8 mouse cellular contexts compared by ENCODE assay signal in the genomic region with DNA sequence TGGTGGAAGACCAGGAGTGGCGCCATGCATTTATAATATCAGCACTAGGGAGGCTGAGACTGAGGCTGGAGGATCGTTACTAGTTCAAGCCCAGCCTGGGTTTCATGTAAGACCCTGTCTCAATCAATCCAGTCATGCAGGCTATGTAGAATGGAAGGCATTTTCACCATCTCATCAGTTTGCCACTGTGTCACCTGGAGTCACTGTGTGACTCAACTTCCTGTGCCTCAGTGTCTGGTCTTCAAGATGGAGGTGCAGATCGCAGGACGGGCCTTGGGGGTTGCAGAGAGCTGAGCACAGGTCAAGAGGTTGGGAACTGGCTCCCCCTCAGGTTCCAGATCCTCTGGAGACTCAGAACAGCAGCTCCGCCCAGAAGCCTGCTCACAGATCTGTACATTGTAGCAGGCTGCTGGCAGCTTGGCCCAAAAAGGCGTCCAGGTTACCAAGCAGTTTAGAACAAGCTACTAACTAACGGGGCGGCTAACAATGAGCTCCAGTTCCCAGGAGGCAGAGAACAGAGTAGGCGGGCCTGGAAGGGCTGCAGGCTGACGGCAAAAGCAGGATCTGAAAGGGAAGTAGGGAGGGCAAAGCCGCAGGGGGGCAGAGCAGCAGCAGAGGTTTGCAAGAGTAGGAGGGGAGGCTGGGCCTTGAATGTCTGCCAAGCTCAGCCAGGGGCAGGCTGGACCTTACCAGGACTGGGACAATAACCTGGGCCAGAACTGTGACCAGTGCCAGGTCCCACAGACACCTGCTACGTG. TPM values are rescaled to one million over a fixed set of nuclear protein-coding genes. Genes with fewer than 3 reads are reported as not detected.
DNase-seq lines count a peak whose midpoint lies in the region; ATAC-seq lines count a peak whose summit lies in the region.

No protein-coding gene starts in this region.

- WGBS in midbrain, embryonic 15.5 days, result 40% methylated on average over 12 of the region's 12 CpGs

- intact Hi-C loops in heart, postnatal 25 days (cut with DNase I), result no loop called here

- no peak overlapping the region for H3K4me2 ChIP-seq in midbrain, embryonic 15.5 days

- peaks cover 10% of the 10 kb centered on the region for H3K4me1 ChIP-seq in midbrain, embryonic 15.5 days

- H3K4me3 ChIP-seq in midbrain, embryonic 15.5 days, result no peak overlapping the region

- no peaks in the 10 kb centered on the region for H3K36me3 ChIP-seq in midbrain, embryonic 15.5 days (replicated peaks)

- H3K27ac ChIP-seq in midbrain, embryonic 15.5 days, result 0 out of 2 replicates have a peak overlapping the region, but pooled peaks have one; percentile 10

- no peaks in the 10 kb centered on the region for H3K9me3 ChIP-seq in midbrain, embryonic 15.5 days

- peak; percentile 94 for DNase-seq in heart, adult 11 months
- no peak for DNase-seq in heart, postnatal 25 days (ENCODE audit: low spot score)
- DNase-seq in adrenal gland, adult 8-10 months, result peak; percentile 58
- peak; percentile 73 to 89 for DNase-seq in layer of hippocampus, adult 18-20 months (ENCODE audit: low spot score in 2 of 2)
- no peak for DNase-seq in spleen, adult 18-20 months
- no peak for DNase-seq in cerebellum, adult 11 months
- no peak for DNase-seq in thymus, adult 18-20 months

- no peak overlapping the region for H3K9ac ChIP-seq in midbrain, embryonic 15.5 days

- no peak for ATAC-seq in midbrain, embryonic 15.5 days (replicated peaks)

- H3K27me3 ChIP-seq in midbrain, embryonic 15.5 days (replicated peaks), result no peaks in the 10 kb centered on the region

RNA-seq across cellular contexts. Expression of gene Cyth4, which starts 14.0 kb away (rescaled TPM):
- 1 to 10 TPM; 5.5 to 5.8 TPM for total RNA-seq in heart, postnatal 25 days (2021)
- total RNA-seq in adrenal gland, adult 8-10 months (2022), result 10 to 100 TPM in 2 of 4 experiments, 1 to 10 TPM in 2; 8.1 to 21.3 (median 14.8) TPM
- 10 to 100 TPM; 20.0 to 26.3 TPM for total RNA-seq in layer of hippocampus, adult 18-20 months (2021)
- 5.6 and 6.4 TPM in 2 replicates for polyA plus RNA-seq in midbrain, embryonic 15.5 days (2015; fragmentation: Nextera tagmentation; extraction: Ambion mirVana)

RNA-seq across cellular contexts. Expression of gene Rac2, which starts 38.3 kb away (rescaled TPM):
- total RNA-seq in heart, postnatal 25 days (2021), result 1 to 10 TPM; 5.1 to 5.6 TPM
- 10 to 100 TPM in 2 of 4 experiments, 1 to 10 TPM in 2; 4.2 to 19.0 (median 7.7) TPM for total RNA-seq in adrenal gland, adult 8-10 months (2022)
- total RNA-seq in layer of hippocampus, adult 18-20 months (2021), result 1 to 10 TPM; 1.4 to 1.9 TPM
- 7.4 and 8.4 TPM in 2 replicates for polyA plus RNA-seq in midbrain, embryonic 15.5 days (2015; fragmentation: Nextera tagmentation; extraction: Ambion mirVana)

Comparison
In these comparisons a context has a peak if more than half of its experiments do, and no peak if none do; other contexts are left out.
1. DNase-seq: peak in heart, adult 11 months (single experiment), adrenal gland, adult 8-10 months (single experiment) and layer of hippocampus, adult 18-20 months (2 of 2); none in heart, postnatal 25 days (single experiment), spleen, adult 18-20 months (0 of 2), cerebellum, adult 11 months (single experiment) and thymus, adult 18-20 months (0 of 2).